Comparison of ENCODE assay signal across 22 mouse cellular contexts in genomic region chr14:115410881-115411280, GRCm38 (mm10).
"Had no signal": no experiment of that assay in that cellular context is flagged by ENCODE, and none has a peak within 500 bp of the region (broad histone marks: within the 10 kb centered on the region; RNA-seq: fewer than 3 reads in every experiment).

No protein-coding gene starts in this region.

- H3K4me1 ChIP-seq: liver, embryonic 12.5 days; liver, embryonic 15.5 days; lung, embryonic 15.5 days; megakaryocyte, embryonic 14.5 days; stomach, embryonic 15.5 days had no signal

- ATAC-seq: intestine, postnatal 0 days; liver, embryonic 12.5 days; midbrain, embryonic 13.5 days; midbrain, embryonic 16.5 days had no signal

- H3K4me3 ChIP-seq: limb, embryonic 13.5 days; liver, embryonic 12.5 days; liver, embryonic 15.5 days; lung, embryonic 15.5 days; megakaryocyte, embryonic 14.5 days; midbrain, embryonic 10.5 days; midbrain, embryonic 13.5 days; myocyte; neural tube, embryonic 13.5 days; stomach, embryonic 15.5 days had no signal

- H3K27ac ChIP-seq: limb, embryonic 13.5 days; liver, embryonic 12.5 days; liver, embryonic 15.5 days; lung, embryonic 15.5 days; midbrain, embryonic 10.5 days; midbrain, embryonic 13.5 days; neural tube, embryonic 13.5 days; stomach, embryonic 15.5 days had no signal

- H3K36me3 ChIP-seq: limb, embryonic 13.5 days; liver, embryonic 12.5 days; liver, embryonic 15.5 days; lung, embryonic 15.5 days; midbrain, embryonic 10.5 days; midbrain, embryonic 13.5 days; neural tube, embryonic 13.5 days; stomach, embryonic 15.5 days had no signal

- H3K27me3 ChIP-seq: limb, embryonic 13.5 days; liver, embryonic 12.5 days; liver, embryonic 15.5 days; lung, embryonic 15.5 days; megakaryocyte, embryonic 14.5 days; midbrain, embryonic 13.5 days; neural tube, embryonic 13.5 days; stomach, embryonic 15.5 days had no signal

- DNase-seq: layer of hippocampus, postnatal 36 days; left cerebral cortex, postnatal 4 days; liver; lung, adult 18-20 months; lung, postnatal 10 days; lung, postnatal 36 days; retina, postnatal 1 day; right cerebral cortex, postnatal 25 days; spleen, adult 18-20 months; thymus, postnatal 25 days had no signal

- H3K4me2 ChIP-seq: limb, embryonic 13.5 days; liver, embryonic 12.5 days; liver, embryonic 15.5 days; lung, embryonic 15.5 days; midbrain, embryonic 13.5 days; neural tube, embryonic 13.5 days; stomach, embryonic 15.5 days had no signal

- H3K9ac ChIP-seq: limb, embryonic 13.5 days; liver, embryonic 12.5 days; liver, embryonic 15.5 days; lung, embryonic 15.5 days; midbrain, embryonic 13.5 days; neural tube, embryonic 13.5 days; stomach, embryonic 15.5 days had no signal

- H3K9me3 ChIP-seq: limb, embryonic 13.5 days; liver, embryonic 12.5 days; liver, embryonic 15.5 days; lung, embryonic 15.5 days; megakaryocyte, embryonic 14.5 days; midbrain, embryonic 10.5 days; midbrain, embryonic 13.5 days; neural tube, embryonic 13.5 days; stomach, embryonic 15.5 days had no signal
